Mouse (Mus musculus) CH12.LX (cell line): ENCODE results near the gene Fgfr2. TPM values are rescaled to one million over a fixed set of nuclear protein-coding genes. Genes with fewer than 3 reads are reported as not detected.

ENCODE experiments used
- DNase-seq: peaks from one replicate; pipeline ENCODE4 v3.0.0-alpha.2; 2013; ENCODE audit errors: extremely low read depth
- H3K27ac ChIP-seq: 2 replicates; pipeline ENCODE4 v1.5.1; 2012; ENCODE audit warnings: low read depth, mild to moderate bottlenecking, control low read depth, moderate library complexity; ENCODE audit not compliant: insufficient read depth
- H3K27me3 ChIP-seq: replicated peaks from 2 replicates; pipeline ENCODE3; 2012; ENCODE audit warnings: inconsistent platforms
- H3K36me3 ChIP-seq, 2 experiments: replicated peaks in 1 of 2; 2 replicates each; pipeline versions ENCODE3 to v1.6.1; 2012; ENCODE audit warnings: inconsistent platforms in 1 of 2, low read length in 1 of 2, mild to moderate bottlenecking in 1 of 2, mixed read lengths in 1 of 2, moderate library complexity in 1 of 2; ENCODE audit not compliant: control insufficient read depth in 1 of 2, insufficient read depth in 1 of 2
- H3K4me1 ChIP-seq, 2 experiments: 2 replicates each; pipeline ENCODE4 v1.6.1; 2012; ENCODE audit warnings: inconsistent platforms in 1 of 2, moderate library complexity in 1 of 2; ENCODE audit not compliant: insufficient read depth in 2 of 2, control insufficient read depth in 1 of 2
- H3K4me2 ChIP-seq: 2 replicates; pipeline ENCODE4 v1.6.1; 2012; ENCODE audit warnings: low read depth, mild to moderate bottlenecking, control low read depth; ENCODE audit not compliant: poor library complexity, insufficient read depth, severe bottlenecking
- H3K4me3 ChIP-seq, 3 experiments: fragments of 150-350 bp in 1 of 3; sonication (generic) in 1 of 3; replicated peaks in 1 of 3; 2 replicates each; pipeline versions ENCODE3 to v1.5.1; 2011 to 2012; ENCODE audit warnings: low read depth in 2 of 3, low read length in 2 of 3, mild to moderate bottlenecking in 2 of 3, moderate library complexity in 2 of 3, control low read depth in 1 of 3, improper control_type of control experiment in 1 of 3, inconsistent platforms in 1 of 3, mixed read lengths in 1 of 3; ENCODE audit not compliant: poor library complexity in 1 of 3
- H3K79me2 ChIP-seq: replicated peaks from 2 replicates; pipeline ENCODE4 v1.6.1; 2012; ENCODE audit warnings: mild to moderate bottlenecking, moderate library complexity; ENCODE audit not compliant: control insufficient read depth, poor library complexity, insufficient read depth, severe bottlenecking; ENCODE audit errors: extremely low read depth
- H3K9ac ChIP-seq: 2 replicates; pipeline ENCODE4 v1.6.1; 2012; ENCODE audit warnings: low read depth, mild to moderate bottlenecking, control low read depth, moderate library complexity; ENCODE audit not compliant: insufficient read depth
- H3K9me3 ChIP-seq: replicated peaks from 2 replicates; pipeline ENCODE3; 2012; ENCODE audit warnings: low read length, inconsistent platforms, mixed read lengths
- BHLHE40 ChIP-seq: IDR thresholded peaks from 2 replicates; pipeline ENCODE4 v1.6.1; 2011; ENCODE audit warnings: mild to moderate bottlenecking, low read depth, low read length, improper control_type of control experiment
- CHD1 ChIP-seq: IDR thresholded peaks from 2 replicates; pipeline ENCODE4 v1.6.1; 2012; ENCODE audit warnings: low read depth, low read length, improper control_type of control experiment, inconsistent platforms
- CHD2 ChIP-seq: IDR thresholded peaks from 2 replicates; pipeline ENCODE4 v1.6.1; 2011; ENCODE audit warnings: low read length, improper control_type of control experiment
- E2F4 ChIP-seq: IDR thresholded peaks from 2 replicates; pipeline ENCODE4 v1.6.1; 2011; ENCODE audit warnings: low read depth, low read length, improper control_type of control experiment; ENCODE audit not compliant: insufficient replicate concordance
- ELF1 ChIP-seq: IDR thresholded peaks from 2 replicates; pipeline ENCODE4 v1.6.1; 2014; ENCODE audit warnings: low read depth, mild to moderate bottlenecking, inconsistent platforms, low read length, improper control_type of control experiment
- EP300 ChIP-seq: IDR thresholded peaks from 2 replicates; pipeline ENCODE4 v1.6.1; 2011; ENCODE audit warnings: low read length, improper control_type of control experiment
- GABPA ChIP-seq: IDR thresholded peaks from 2 replicates; pipeline ENCODE4 v1.6.1; 2012; ENCODE audit warnings: low read depth, low read length, improper control_type of control experiment, inconsistent platforms; ENCODE audit not compliant: insufficient replicate concordance
- IRF4 ChIP-seq: IDR thresholded peaks from 2 replicates; pipeline ENCODE4 v1.6.1; 2014; ENCODE audit warnings: low read depth, mild to moderate bottlenecking, inconsistent platforms, low read length, improper control_type of control experiment
- JUN ChIP-seq: IDR thresholded peaks from 2 replicates; pipeline ENCODE4 v1.6.1; 2011; ENCODE audit warnings: low read depth, mild to moderate bottlenecking, low read length, improper control_type of control experiment, moderate library complexity; ENCODE audit not compliant: insufficient read depth
- JUND ChIP-seq: conservative IDR thresholded peaks from 2 replicates; pipeline ENCODE4 v1.6.1; 2011; ENCODE audit warnings: low read depth, low read length, improper control_type of control experiment
- KAT2A ChIP-seq: IDR thresholded peaks from 2 replicates; pipeline ENCODE4 v1.6.1; 2012; ENCODE audit warnings: low read length, improper control_type of control experiment, inconsistent platforms; ENCODE audit not compliant: insufficient replicate concordance
- MAFK ChIP-seq: IDR thresholded peaks from 2 replicates; pipeline ENCODE4 v1.6.1; 2011; ENCODE audit warnings: low read length, improper control_type of control experiment; ENCODE audit not compliant: insufficient replicate concordance
- MAX ChIP-seq: IDR thresholded peaks from 2 replicates; pipeline ENCODE4 v1.6.1; 2011; ENCODE audit warnings: low read length, improper control_type of control experiment
- MEF2A ChIP-seq: IDR thresholded peaks from 2 replicates; pipeline ENCODE4 v1.6.1; 2014; ENCODE audit warnings: low read depth, mild to moderate bottlenecking, inconsistent platforms, low read length, improper control_type of control experiment, borderline replicate concordance
- MXI1 ChIP-seq: IDR thresholded peaks from 2 replicates; pipeline ENCODE4 v1.6.1; 2011; ENCODE audit warnings: mild to moderate bottlenecking, low read depth, low read length, improper control_type of control experiment
- MYC ChIP-seq: IDR thresholded peaks from 2 replicates; pipeline ENCODE4 v1.6.1; 2011; ENCODE audit warnings: low read depth, mild to moderate bottlenecking, improper control_type of control experiment, low read length
- NELFE ChIP-seq: IDR thresholded peaks from 2 replicates; pipeline ENCODE4 v1.6.1; 2011; ENCODE audit warnings: low read depth, low read length, improper control_type of control experiment
- RAD21 ChIP-seq: IDR thresholded peaks from 2 replicates; pipeline ENCODE4 v1.6.1; 2011; ENCODE audit warnings: low read depth, mild to moderate bottlenecking, low read length, improper control_type of control experiment, moderate library complexity
- TBP ChIP-seq: conservative IDR thresholded peaks from 2 replicates; pipeline ENCODE4 v1.6.1; 2011; ENCODE audit warnings: low read depth, low read length, improper control_type of control experiment
- TCF12 ChIP-seq: IDR thresholded peaks from 2 replicates; pipeline ENCODE4 v1.6.1; 2014; ENCODE audit warnings: low read depth, mild to moderate bottlenecking, inconsistent platforms, low read length, improper control_type of control experiment
- UBTF ChIP-seq: IDR thresholded peaks from 2 replicates; pipeline ENCODE4 v1.6.1; 2012; ENCODE audit warnings: low read depth, mild to moderate bottlenecking, inconsistent platforms, low read length, improper control_type of control experiment, moderate library complexity
- USF2 ChIP-seq: conservative IDR thresholded peaks from 2 replicates; pipeline ENCODE4 v1.6.1; 2011; ENCODE audit warnings: low read depth, low read length, improper control_type of control experiment
- ZKSCAN1 ChIP-seq: IDR thresholded peaks from 2 replicates; pipeline ENCODE4 v1.6.1; 2012; ENCODE audit warnings: low read depth, inconsistent platforms, low read length, improper control_type of control experiment, borderline replicate concordance
- ZMIZ1 ChIP-seq: IDR thresholded peaks from 2 replicates; pipeline ENCODE4 v1.6.1; 2012; ENCODE audit warnings: low read depth, mild to moderate bottlenecking, inconsistent platforms, low read length, improper control_type of control experiment
- ZNF384 ChIP-seq: IDR thresholded peaks from 2 replicates; pipeline ENCODE4 v1.6.1; 2012; ENCODE audit warnings: low read depth, low read length, improper control_type of control experiment, inconsistent platforms
- dilution Hi-C: fragments of 300-500 bp; cut with MboI; formaldehyde crosslinking; loops from 2 replicates; pipeline ENCODE4 v1.14.3; 2020; ENCODE audit warnings: low sequenced_read_pairs; ENCODE audit not compliant: extremely low pct_unique_long_range_greater_than_20kb, extremely low pct_ligation_motif_present
- in situ Hi-C: fragments of 300-500 bp; cut with MboI; formaldehyde crosslinking; loops from 3 replicates; pipeline ENCODE4 v1.14.3; 2019; ENCODE audit warnings: low sequenced_read_pairs, low pct_ligation_motif_present, low pct_unique_long_range_greater_than_20kb, mixed read lengths
- polyA plus RNA-seq: library from polyadenylated mRNA; unstranded; fragments of >175 nt; gene quantifications from 2 replicates; pipeline ENCODE4 v1.2.1, GENCODE M21; 2012; ENCODE audit warnings: low read depth; ENCODE audit not compliant: insufficient read length
- total RNA-seq, 2 experiments: library from RNA; depleted of rRNA; stranded (reverse); fragments of 300-350 nt in 1 of 2; fragments of >200 nt in 1 of 2; gene quantifications; 2 replicates each; pipeline ENCODE4 v1.2.3; 2012 to 2014

The Fgfr2 gene
- total and polyA plus RNA-seq, 3 experiments, result not detected

DNA sequence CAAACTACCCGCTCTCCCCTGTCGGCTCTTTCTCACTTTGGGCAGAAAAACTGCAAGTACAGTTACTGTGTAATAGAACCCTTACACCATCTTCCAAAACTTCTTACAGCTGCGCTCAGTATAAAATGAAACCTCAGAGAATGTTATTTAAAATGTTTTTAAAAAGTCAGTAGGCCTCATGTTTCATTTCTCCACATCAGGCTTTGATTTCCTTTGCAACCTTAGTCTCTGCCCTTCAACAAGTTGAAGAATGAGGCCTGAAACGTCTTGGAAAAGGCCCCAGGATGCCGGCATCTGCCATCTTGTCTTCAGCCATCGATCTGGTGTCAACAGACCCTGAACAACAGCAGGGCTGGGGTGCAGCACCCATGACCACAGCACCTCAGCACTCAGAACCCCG is 2918.0 kb downstream of the Fgfr2 start:
- dilution Hi-C loops (no loop called here), in situ Hi-C loops (no loop called here)
- H3K9ac ChIP-seq, result no peak overlapping the region
- no peaks in the 10 kb centered on the region for H3K9me3 ChIP-seq
- no peak overlapping the region for H3K27ac ChIP-seq
- no peaks in the 10 kb centered on the region for H3K79me2 ChIP-seq
- no peak overlapping the region for H3K4me2 ChIP-seq
- no peaks in the 10 kb centered on the region for H3K4me1 ChIP-seq
- TF ChIP-seq RAD21 (no peak), BHLHE40 (no peak), MYC (no peak), MAFK (no peak), MEF2A (no peak), E2F4 (no peak), MXI1 (no peak), MAX (no peak), ZKSCAN1 (no peak), JUND (no peak), TCF12 (no peak), GABPA (no peak), ZNF384 (no peak), ELF1 (no peak), CHD2 (no peak), TBP (no peak), IRF4 (no peak)
- DNase-seq, result no peak
- H3K27me3 ChIP-seq, result peaks cover 83% of the 10 kb centered on the region
- H3K36me3 ChIP-seq, result no peaks in the 10 kb centered on the region
- no peak overlapping the region for H3K4me3 ChIP-seq

DNA sequence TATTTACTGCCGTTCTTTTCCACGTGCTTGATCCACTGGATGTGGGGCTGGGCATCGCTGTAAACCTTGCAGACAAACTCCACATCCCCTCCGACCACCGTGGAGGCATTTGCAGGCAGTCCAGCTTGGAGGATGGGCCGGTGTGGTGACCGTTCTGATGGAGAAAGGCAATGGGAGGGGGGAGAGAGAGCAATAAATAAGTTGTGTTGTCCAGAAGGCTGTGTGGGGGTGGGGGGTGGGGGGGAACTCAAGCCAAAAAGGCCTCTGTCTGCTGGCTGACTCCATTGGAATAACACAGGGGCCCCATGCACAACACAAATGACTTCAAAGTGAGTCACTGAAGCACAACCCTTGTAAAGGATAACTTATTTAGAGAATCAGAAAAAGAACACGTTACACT is 2922.1 kb downstream of the Fgfr2 start:
- Histone ChIP-seq H3K9me3 (no peaks in the 10 kb centered on the region), H3K27ac (no peak overlapping the region), H3K4me1 (no peaks in the 10 kb centered on the region), H3K27me3 (peaks cover 85% of the 10 kb centered on the region), H3K4me2 (no peak overlapping the region), H3K79me2 (no peaks in the 10 kb centered on the region), H3K36me3 (no peaks in the 10 kb centered on the region), H3K4me3 (no peak overlapping the region), H3K9ac (no peak overlapping the region)
- in situ Hi-C loops, result no loop called here
- no peak for DNase-seq
- dilution Hi-C loops, result no loop called here
- TF ChIP-seq ZKSCAN1, result no peak
- TF ChIP-seq MXI1, result no peak
- TF ChIP-seq MAFK, result no peak
- TF ChIP-seq KAT2A, result no peak
- TF ChIP-seq JUN, result no peak
- TF ChIP-seq UBTF, result no peak
- no peak for TF ChIP-seq E2F4
- no peak for TF ChIP-seq ZNF384
- TF ChIP-seq MYC, result no peak
- no peak for TF ChIP-seq TCF12
- no peak for TF ChIP-seq CHD1
- TF ChIP-seq EP300, result no peak
- no peak for TF ChIP-seq GABPA
- no peak for TF ChIP-seq USF2
- TF ChIP-seq ZMIZ1, result no peak
- no peak for TF ChIP-seq NELFE
